Mouse (Mus musculus): ENCODE measurements around the gene Ttf2. TPM values are rescaled to one million over a fixed set of nuclear protein-coding genes. Genes with fewer than 3 reads are reported as not detected.

Ttf2 gene
- polyA plus RNA-seq, 1 experiment from 2014 or later: 15.7 TPM

GRCm38 (mm10) chr3:100932077-100932944 is 37.2 kb downstream of the Ttf2 start:
- 68% methylated on average over 11 of the region's 11 CpGs for WGBS
- Histone ChIP-seq H3K9me3 (replicated peaks) (no peaks in the 10 kb centered on the region), H3K27ac (ENCODE audit: poor library complexity, severe bottlenecking) (no peak overlapping the region), H3K4me1 (replicated peaks) (no peaks in the 10 kb centered on the region), H3K4me2 (no peak overlapping the region), H3K9ac (no peak overlapping the region), H3K36me3 (peaks cover 84% of the 10 kb centered on the region), H3K4me3 (no peak overlapping the region), H3K27me3 (replicated peaks) (no peaks in the 10 kb centered on the region)
- ATAC-seq (ENCODE audit: insufficient number of reproducible peaks, low FRiP score): no peak

- no peak overlapping the region for H3K27ac ChIP-seq (ENCODE audit: poor library complexity, severe bottlenecking)
- H3K4me1 ChIP-seq (replicated peaks): 0 out of 2 replicates have a peak, but pooled peaks cover 5% of the 10 kb centered on the region
- no peak for ATAC-seq (ENCODE audit: insufficient number of reproducible peaks, low FRiP score)
- no peak overlapping the region for H3K4me2 ChIP-seq
- peaks cover 83% of the 10 kb centered on the region for H3K36me3 ChIP-seq
- H3K27me3 ChIP-seq (replicated peaks): no peaks in the 10 kb centered on the region
- no peak overlapping the region for H3K4me3 ChIP-seq
- 89% methylated on average over 23 of the region's 23 CpGs for WGBS
- no peak overlapping the region for H3K9ac ChIP-seq
- H3K9me3 ChIP-seq (replicated peaks): no peaks in the 10 kb centered on the region
Observed at GRCm38 (mm10) chr3:100931332-100932076, 38.0 kb downstream of the Ttf2 start.

- no peak overlapping the region for H3K9ac ChIP-seq
- no peak overlapping the region for H3K4me3 ChIP-seq
- peaks cover 27% of the 10 kb centered on the region for H3K4me1 ChIP-seq (replicated peaks)
- ATAC-seq (ENCODE audit: insufficient number of reproducible peaks, low FRiP score): no peak
- no peaks in the 10 kb centered on the region for H3K27me3 ChIP-seq (replicated peaks)
- H3K4me2 ChIP-seq: no peak overlapping the region
- H3K9me3 ChIP-seq (replicated peaks): no peaks in the 10 kb centered on the region
- peaks cover 25% of the 10 kb centered on the region for H3K36me3 ChIP-seq
- WGBS: 78% methylated on average over 16 of the region's 16 CpGs
- no peak overlapping the region for H3K27ac ChIP-seq (ENCODE audit: poor library complexity, severe bottlenecking)
Observed at GRCm38 (mm10) chr3:100925176-100925575, 44.3 kb downstream of the Ttf2 start.

GRCm38 (mm10) chr3:100924065-100924732 is 45.3 kb downstream of the Ttf2 start:
- Histone ChIP-seq H3K27ac (ENCODE audit: poor library complexity, severe bottlenecking) (no peak overlapping the region), H3K9me3 (replicated peaks) (no peaks in the 10 kb centered on the region), H3K4me3 (no peak overlapping the region), H3K4me2 (no peak overlapping the region), H3K36me3 (peaks cover 16% of the 10 kb centered on the region), H3K4me1 (replicated peaks) (peaks cover 27% of the 10 kb centered on the region), H3K27me3 (replicated peaks) (no peaks in the 10 kb centered on the region), H3K9ac (no peak overlapping the region)
- ATAC-seq (ENCODE audit: insufficient number of reproducible peaks, low FRiP score): no peak
- 75% methylated on average over 6 of the region's 6 CpGs for WGBS

- Histone ChIP-seq H3K27me3 (replicated peaks) (no peaks in the 10 kb centered on the region), H3K9ac (peak overlapping the region; percentile 78), H3K4me2 (peak overlapping the region; percentile 76), H3K36me3 (peaks cover 2% of the 10 kb centered on the region), H3K27ac (ENCODE audit: poor library complexity, severe bottlenecking) (peak overlapping the region; percentile 77), H3K4me1 (replicated peaks) (peaks cover 27% of the 10 kb centered on the region), H3K4me3 (peak overlapping the region; percentile 63), H3K9me3 (replicated peaks) (no peaks in the 10 kb centered on the region)
- peak; percentile 66 for ATAC-seq (ENCODE audit: insufficient number of reproducible peaks, low FRiP score)
- 34% methylated on average over 28 of the region's 28 CpGs for whole genome bisulfite sequencing
Observed at GRCm38 (mm10) chr3:100922506-100923375, 46.7 kb downstream of the Ttf2 start.

GRCm38 (mm10) chr3:100921825-100922505 is 47.5 kb downstream of the Ttf2 start, which contains the start of gene Trim45:
Gene Trim45 (plus strand): TSS chr3:100922202.
- H3K4me2 ChIP-seq: peak within 1 kb of the TSS; percentile 76
- under 1% methylated on average over 39 of the region's 39 CpGs for WGBS
- H3K9me3 ChIP-seq (replicated peaks): no peaks in the 10 kb centered on the region
- no peaks in the 10 kb centered on the region; the same call in 1 of the 2 replicates for H3K36me3 ChIP-seq
- peak within 1 kb of the TSS; percentile 77 for H3K27ac ChIP-seq (ENCODE audit: poor library complexity, severe bottlenecking)
- no peaks in the 10 kb centered on the region for H3K27me3 ChIP-seq (replicated peaks)
- peak; percentile 98 for ATAC-seq (ENCODE audit: insufficient number of reproducible peaks, low FRiP score)
- peak within 1 kb of the TSS; percentile 81 for H3K9ac ChIP-seq
- peak within 1 kb of the TSS; percentile 63 for H3K4me3 ChIP-seq
- H3K4me1 ChIP-seq (replicated peaks): peaks cover 27% of the 10 kb centered on the region

GRCm38 (mm10) chr3:100920611-100921140 is 48.8 kb downstream of the Ttf2 start:
- ATAC-seq (ENCODE audit: insufficient number of reproducible peaks, low FRiP score): no peak
- no peaks in the 10 kb centered on the region for H3K9me3 ChIP-seq (replicated peaks)

GRCm38 (mm10) chr3:100916844-100917243 is 52.6 kb downstream of the Ttf2 start:
- 15% methylated on average over 7 of the region's 7 CpGs for WGBS
- no peaks in the 10 kb centered on the region for H3K9me3 ChIP-seq (replicated peaks)
- H3K36me3 ChIP-seq: no peaks in the 10 kb centered on the region
- no peak overlapping the region for H3K4me2 ChIP-seq
- ATAC-seq (ENCODE audit: insufficient number of reproducible peaks, low FRiP score): no peak
- no peaks in the 10 kb centered on the region for H3K27me3 ChIP-seq (replicated peaks)
- no peak overlapping the region for H3K27ac ChIP-seq (ENCODE audit: poor library complexity, severe bottlenecking)
- H3K4me3 ChIP-seq: no peak overlapping the region
- H3K4me1 ChIP-seq (replicated peaks): peaks cover 1% of the 10 kb centered on the region
- no peak overlapping the region for H3K9ac ChIP-seq

More at GRCm38 (mm10) chr3:100920611-100921140, 48.8 kb downstream of the Ttf2 start:
- Histone ChIP-seq H3K9ac (no peak overlapping the region), H3K4me3 (no peak overlapping the region), H3K4me2 (no peak overlapping the region), H3K36me3 (no peaks in the 10 kb centered on the region), H3K27ac (ENCODE audit: poor library complexity, severe bottlenecking) (no peak overlapping the region), H3K4me1 (replicated peaks) (peaks cover 18% of the 10 kb centered on the region), H3K27me3 (replicated peaks) (no peaks in the 10 kb centered on the region)
- 76% methylated on average over 9 of the region's 9 CpGs for WGBS

- no peaks in the 10 kb centered on the region for H3K27me3 ChIP-seq (replicated peaks)
- H3K4me3 ChIP-seq: no peak overlapping the region
- no peaks in the 10 kb centered on the region for H3K36me3 ChIP-seq
- ATAC-seq (ENCODE audit: insufficient number of reproducible peaks, low FRiP score): no peak
- H3K4me1 ChIP-seq (replicated peaks): peaks cover 19% of the 10 kb centered on the region
- H3K9me3 ChIP-seq (replicated peaks): no peaks in the 10 kb centered on the region
- WGBS: 56% methylated on average over 7 of the region's 7 CpGs
- no peak overlapping the region for H3K9ac ChIP-seq
- H3K4me2 ChIP-seq: no peak overlapping the region
- no peak overlapping the region for H3K27ac ChIP-seq (ENCODE audit: poor library complexity, severe bottlenecking)
Observed at GRCm38 (mm10) chr3:100911498-100912213, 57.8 kb downstream of the Ttf2 start.
